ENCODE assay signal across 11 mouse cellular contexts in the genomic region with DNA sequence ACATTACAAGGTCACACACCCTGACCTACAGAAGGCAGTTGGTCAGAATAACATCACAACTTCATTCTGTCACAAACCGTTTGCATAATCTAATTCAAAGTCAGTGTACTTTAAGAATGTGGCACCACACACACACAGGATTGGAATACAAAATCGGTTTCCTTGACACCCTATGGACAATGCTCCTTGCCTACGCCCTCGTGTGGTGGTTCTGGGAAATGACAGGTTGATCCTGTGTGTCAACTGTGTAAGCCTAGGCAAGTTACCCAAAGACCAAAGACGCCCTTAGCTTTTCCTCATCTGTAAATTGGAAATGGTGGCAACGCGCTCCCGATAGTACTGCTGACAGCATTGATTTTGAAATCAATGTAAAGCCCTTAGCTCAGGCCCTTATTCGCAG. TPM values are rescaled to one million over a fixed set of nuclear protein-coding genes. Genes with fewer than 3 reads are reported as not detected.
A peak's percentile ranks its signal among the peaks of the same experiment; 100 is the strongest.
DNase-seq lines count a peak whose midpoint lies in the region; ATAC-seq and TF ChIP-seq lines count a peak whose summit lies in the region.
"Had no signal": no experiment of that assay in that cellular context is flagged by ENCODE, and none has a peak within 500 bp of the region (broad histone marks: within the 10 kb centered on the region; RNA-seq: fewer than 3 reads in every experiment).

No protein-coding gene starts in this region.

- 35% methylated on average over 9 of the region's 9 CpGs for WGBS in hindbrain, embryonic 13.5 days
- WGBS in limb, embryonic 11.5 days, result 33% methylated on average over 9 of the region's 9 CpGs
- 29% methylated on average over 9 of the region's 9 CpGs for WGBS in neural tube, embryonic 13.5 days

- no peaks in the 10 kb centered on the region for H3K9me3 ChIP-seq in hindbrain, embryonic 13.5 days
- no peaks in the 10 kb centered on the region for H3K9me3 ChIP-seq in limb, embryonic 11.5 days (ENCODE audit: control insufficient read depth, low read length)
- H3K9me3 ChIP-seq in neural tube, embryonic 13.5 days, result no peaks in the 10 kb centered on the region

- peak; percentile 69 for ATAC-seq in common myeloid progenitor, adult 5-6 weeks (replicated peaks; ENCODE audit: low read depth, poor library complexity, severe bottlenecking)
- peak; percentile 65; the same call in 1 of the 2 replicates for ATAC-seq in hindbrain, embryonic 13.5 days (ENCODE audit: low FRiP score)
- 0 out of 2 replicates have a peak, but pooled peaks have one; percentile 24 for ATAC-seq in limb, embryonic 11.5 days (ENCODE audit: insufficient number of reproducible peaks, low FRiP score, low TSS enrichment, low read depth)
- ATAC-seq in neural tube, embryonic 13.5 days (ENCODE audit: low read depth), result 0 out of 2 replicates have a peak, but pooled peaks have one; percentile 48
- no peak for ATAC-seq in CD4-positive, CD25-positive, alpha-beta regulatory T cell, adult 4 months

- no peak for DNase-seq in gastrocnemius, adult 2 months
- no peak for DNase-seq in gastrocnemius, postnatal 25 days
- DNase-seq in ES-CJ7 (ENCODE audit: low read depth, low spot score), result peak; percentile 88
- peak; percentile 58 for DNase-seq in limb, embryonic 11.5 days (ENCODE audit: low spot score)

- no peak overlapping the region for H3K4me2 ChIP-seq in hindbrain, embryonic 13.5 days
- no peak overlapping the region for H3K4me2 ChIP-seq in limb, embryonic 11.5 days (ENCODE audit: low read depth, severe bottlenecking)
- H3K4me2 ChIP-seq in neural tube, embryonic 13.5 days, result no peak overlapping the region

- no peak overlapping the region for H3K27ac ChIP-seq in gastrocnemius, adult 2 months
- H3K27ac ChIP-seq in hindbrain, embryonic 13.5 days, result no peak overlapping the region
- H3K27ac ChIP-seq in limb, embryonic 11.5 days (replicated peaks; ENCODE audit: low read depth, low read length), result no peak overlapping the region
- no peak overlapping the region for H3K27ac ChIP-seq in neural tube, embryonic 13.5 days (replicated peaks)

- H3K4me3 ChIP-seq in gastrocnemius, adult 2 months, result no peak overlapping the region
- no peak overlapping the region for H3K4me3 ChIP-seq in hindbrain, embryonic 13.5 days
- H3K4me3 ChIP-seq in limb, embryonic 11.5 days (ENCODE audit: low read depth, low read length), result no peak overlapping the region
- H3K4me3 ChIP-seq in neural tube, embryonic 13.5 days, result no peak overlapping the region

- peaks cover 40% of the 10 kb centered on the region for H3K27me3 ChIP-seq in hindbrain, embryonic 13.5 days
- no peaks in the 10 kb centered on the region for H3K27me3 ChIP-seq in limb, embryonic 11.5 days (ENCODE audit: control insufficient read depth, insufficient read depth, low read length)
- H3K27me3 ChIP-seq in neural tube, embryonic 13.5 days, result peaks cover 53% of the 10 kb centered on the region
- H3K27me3 ChIP-seq: CH12.LX had no signal

- peaks cover 11% of the 10 kb centered on the region for H3K4me1 ChIP-seq in hindbrain, embryonic 13.5 days (replicated peaks)
- no peaks in the 10 kb centered on the region for H3K4me1 ChIP-seq in limb, embryonic 11.5 days (ENCODE audit: control insufficient read depth, insufficient read depth, low read length)
- peaks cover 18% of the 10 kb centered on the region for H3K4me1 ChIP-seq in neural tube, embryonic 13.5 days (replicated peaks)

- no peak overlapping the region for H3K9ac ChIP-seq in hindbrain, embryonic 13.5 days
- H3K9ac ChIP-seq in limb, embryonic 11.5 days (ENCODE audit: low read length), result no peak overlapping the region
- no peak overlapping the region for H3K9ac ChIP-seq in neural tube, embryonic 13.5 days

- intact Hi-C loops in gastrocnemius, adult 2 months (cut with DNase I), result no loop called here

- no peaks in the 10 kb centered on the region for H3K36me3 ChIP-seq in hindbrain, embryonic 13.5 days
- H3K36me3 ChIP-seq in limb, embryonic 11.5 days (ENCODE audit: control insufficient read depth, insufficient read depth, low read length), result no peaks in the 10 kb centered on the region
- no peaks in the 10 kb centered on the region for H3K36me3 ChIP-seq in neural tube, embryonic 13.5 days

- peak; percentile 43 for TF ChIP-seq CTCF in gastrocnemius, adult 2 months (IDR thresholded peaks at IDR 0.05)

RNA-seq across cellular contexts. Expression of gene Atoh1, which starts 45.0 kb away (rescaled TPM):
- total RNA-seq in gastrocnemius, adult 2 months (2021), result not detected
- total RNA-seq in gastrocnemius, postnatal 25 days (2021), result not detected
- total RNA-seq in common myeloid progenitor, adult 5-6 weeks (2017), result not detected in 2 replicates
- 7.7 and 20.0 TPM in 2 replicates for polyA plus RNA-seq in hindbrain, embryonic 13.5 days (2015; fragmentation: Nextera tagmentation; extraction: Ambion mirVana)
- not detected in 2 replicates for polyA plus RNA-seq in limb, embryonic 11.5 days (2014; fragmentation: Nextera tagmentation; extraction: Ambion mirVana)
- 0.81 and 1.0 TPM in 2 replicates for polyA plus RNA-seq in neural tube, embryonic 13.5 days (2015; fragmentation: Nextera tagmentation; extraction: Ambion mirVana)
- under 1 TPM in 1 of 2 experiments, not detected in 1; 0.40 TPM for polyA plus RNA-seq in CD4-positive, CD25-positive, alpha-beta regulatory T cell, adult 4 months (2017; shearing (Covaris generic))
- total RNA-seq: CH12.LX; neutrophil, adult 5-6 weeks had no signal
- polyA plus RNA-seq: heart, embryonic 16.5 days had no signal

Comparison
In these comparisons a context has a peak if more than half of its experiments do, and no peak if none do; other contexts are left out.
1. DNase-seq: peak in ES-CJ7 (single experiment) and limb, embryonic 11.5 days (single experiment); none in gastrocnemius, adult 2 months (single experiment) and gastrocnemius, postnatal 25 days (single experiment).